In genomic region chr9:93879572-93879971, GRCm38 (mm10) we compare ENCODE assay signal across 30 mouse cellular contexts.
A peak's percentile ranks its signal among the peaks of the same experiment; 100 is the strongest.
DNase-seq lines count a peak whose midpoint lies in the region; ATAC-seq lines count a peak whose summit lies in the region.
"Had no signal": no experiment of that assay in that cellular context is flagged by ENCODE, and none has a peak within 500 bp of the region (broad histone marks: within the 10 kb centered on the region; RNA-seq: fewer than 3 reads in every experiment).

No protein-coding gene starts in this region.

- ATAC-seq in kidney, embryonic 15.5 days (replicated peaks; ENCODE audit: low FRiP score) = peak; percentile 46; the same call in 1 of the 2 replicates
- no peak; the same call in 1 of the 2 replicates for ATAC-seq in kidney, embryonic 16.5 days (ENCODE audit: low FRiP score, low TSS enrichment)
- ATAC-seq in midbrain, embryonic 15.5 days (replicated peaks) = no peak
- ATAC-seq: forebrain, embryonic 15.5 days; hindbrain, embryonic 16.5 days; Patski had no signal

- H3K27me3 ChIP-seq in kidney, embryonic 15.5 days = no peaks in the 10 kb centered on the region
- no peaks in the 10 kb centered on the region for H3K27me3 ChIP-seq in kidney, embryonic 16.5 days (ENCODE audit: insufficient read depth, low read length)
- H3K27me3 ChIP-seq in midbrain, embryonic 15.5 days (replicated peaks) = no peaks in the 10 kb centered on the region
- H3K27me3 ChIP-seq: CH12.LX; embryonic facial prominence, embryonic 13.5 days; forebrain, embryonic 12.5 days; forebrain, embryonic 15.5 days; heart, embryonic 13.5 days; hindbrain, embryonic 12.5 days; Patski had no signal

- H3K4me3 ChIP-seq in kidney, embryonic 15.5 days (replicated peaks) = no peak overlapping the region
- H3K4me3 ChIP-seq in kidney, embryonic 16.5 days (ENCODE audit: low read length) = no peak overlapping the region
- no peak overlapping the region for H3K4me3 ChIP-seq in midbrain, embryonic 15.5 days
- H3K4me3 ChIP-seq: embryonic facial prominence, embryonic 10.5 days; embryonic facial prominence, embryonic 13.5 days; erythroblast, embryonic 14.5 days; forebrain, embryonic 12.5 days; forebrain, embryonic 15.5 days; heart, embryonic 10.5 days; heart, embryonic 13.5 days; hindbrain, embryonic 12.5 days had no signal

- no peaks in the 10 kb centered on the region for H3K36me3 ChIP-seq in kidney, embryonic 15.5 days
- no peaks in the 10 kb centered on the region for H3K36me3 ChIP-seq in kidney, embryonic 16.5 days (ENCODE audit: insufficient read depth, low read length)
- no peaks in the 10 kb centered on the region for H3K36me3 ChIP-seq in midbrain, embryonic 15.5 days (replicated peaks)
- H3K36me3 ChIP-seq: embryonic facial prominence, embryonic 10.5 days; embryonic facial prominence, embryonic 13.5 days; forebrain, embryonic 12.5 days; forebrain, embryonic 15.5 days; G1E; heart, embryonic 10.5 days; heart, embryonic 13.5 days; hindbrain, embryonic 12.5 days had no signal

- H3K27ac ChIP-seq in kidney, embryonic 15.5 days = no peak overlapping the region; the same call in 1 of the 2 replicates
- H3K27ac ChIP-seq in kidney, embryonic 16.5 days (ENCODE audit: low read length) = no peak overlapping the region
- no peak overlapping the region for H3K27ac ChIP-seq in midbrain, embryonic 15.5 days
- H3K27ac ChIP-seq: embryonic facial prominence, embryonic 10.5 days; embryonic facial prominence, embryonic 13.5 days; forebrain, embryonic 12.5 days; forebrain, embryonic 15.5 days; heart, embryonic 10.5 days; heart, embryonic 13.5 days; hindbrain, embryonic 12.5 days had no signal

- no peaks in the 10 kb centered on the region for H3K9me3 ChIP-seq in kidney, embryonic 15.5 days (replicated peaks)
- no peaks in the 10 kb centered on the region for H3K9me3 ChIP-seq in kidney, embryonic 16.5 days (ENCODE audit: low read length)
- H3K9me3 ChIP-seq in midbrain, embryonic 15.5 days = no peaks in the 10 kb centered on the region
- H3K9me3 ChIP-seq: embryonic facial prominence, embryonic 10.5 days; embryonic facial prominence, embryonic 13.5 days; forebrain, embryonic 12.5 days; forebrain, embryonic 15.5 days; G1E; heart, embryonic 10.5 days; heart, embryonic 13.5 days; hindbrain, embryonic 12.5 days had no signal

- H3K4me2 ChIP-seq in kidney, embryonic 15.5 days = no peak overlapping the region
- H3K4me2 ChIP-seq in kidney, embryonic 16.5 days (replicated peaks; ENCODE audit: low read depth, low read length) = no peak overlapping the region
- no peak overlapping the region for H3K4me2 ChIP-seq in midbrain, embryonic 15.5 days
- H3K4me2 ChIP-seq: embryonic facial prominence, embryonic 13.5 days; forebrain, embryonic 12.5 days; forebrain, embryonic 15.5 days; heart, embryonic 13.5 days; hindbrain, embryonic 12.5 days had no signal

- DNase-seq in embryo, embryonic 11 days = peak; percentile 4
- no peak for DNase-seq in embryo, embryonic 10 days (ENCODE audit: low spot score)
- DNase-seq in retina, embryonic 14.5 days (ENCODE audit: low spot score) = peak; percentile 45
- no peak for DNase-seq in retina, postnatal 1 day
- DNase-seq: adrenal gland, postnatal 10 days; adrenal gland, postnatal 36 days; B cell, adult 2 months; cerebellum, adult 11 months; cerebellum, adult 2 months; cerebellum, adult 9-11 months; cerebellum, postnatal 25 days; gastrocnemius, postnatal 25 days; heart, adult 18-20 months; heart, postnatal 14 days; heart, postnatal 4 days had no signal

- 49% methylated on average over 2 of the region's 2 CpGs for WGBS in kidney, embryonic 15.5 days
- 52% methylated on average over 2 of the region's 2 CpGs for WGBS in kidney, embryonic 16.5 days
- WGBS in midbrain, embryonic 15.5 days = 57% methylated on average over 2 of the region's 2 CpGs

- H3K4me1 ChIP-seq in kidney, embryonic 15.5 days = no peaks in the 10 kb centered on the region
- no peaks in the 10 kb centered on the region for H3K4me1 ChIP-seq in kidney, embryonic 16.5 days (ENCODE audit: insufficient read depth, low read length)
- H3K4me1 ChIP-seq in midbrain, embryonic 15.5 days = no peaks in the 10 kb centered on the region
- H3K4me1 ChIP-seq: embryonic facial prominence, embryonic 10.5 days; embryonic facial prominence, embryonic 13.5 days; forebrain, embryonic 12.5 days; forebrain, embryonic 15.5 days; heart, embryonic 10.5 days; heart, embryonic 13.5 days; hindbrain, embryonic 12.5 days had no signal

- H3K9ac ChIP-seq in kidney, embryonic 15.5 days = no peak overlapping the region
- H3K9ac ChIP-seq in kidney, embryonic 16.5 days (replicated peaks; ENCODE audit: low read length) = no peak overlapping the region
- H3K9ac ChIP-seq in midbrain, embryonic 15.5 days = no peak overlapping the region
- H3K9ac ChIP-seq: embryonic facial prominence, embryonic 13.5 days; forebrain, embryonic 12.5 days; forebrain, embryonic 15.5 days; heart, embryonic 13.5 days; hindbrain, embryonic 12.5 days had no signal

Comparison
In these comparisons a context has a peak if more than half of its experiments do, and no peak if none do; other contexts are left out.
1. DNase-seq: peak in embryo, embryonic 11 days (single experiment) and retina, embryonic 14.5 days (single experiment); none in embryo, embryonic 10 days (single experiment) and retina, postnatal 1 day (single experiment).